8 mouse cellular contexts compared by ENCODE assay signal in the genomic region with DNA sequence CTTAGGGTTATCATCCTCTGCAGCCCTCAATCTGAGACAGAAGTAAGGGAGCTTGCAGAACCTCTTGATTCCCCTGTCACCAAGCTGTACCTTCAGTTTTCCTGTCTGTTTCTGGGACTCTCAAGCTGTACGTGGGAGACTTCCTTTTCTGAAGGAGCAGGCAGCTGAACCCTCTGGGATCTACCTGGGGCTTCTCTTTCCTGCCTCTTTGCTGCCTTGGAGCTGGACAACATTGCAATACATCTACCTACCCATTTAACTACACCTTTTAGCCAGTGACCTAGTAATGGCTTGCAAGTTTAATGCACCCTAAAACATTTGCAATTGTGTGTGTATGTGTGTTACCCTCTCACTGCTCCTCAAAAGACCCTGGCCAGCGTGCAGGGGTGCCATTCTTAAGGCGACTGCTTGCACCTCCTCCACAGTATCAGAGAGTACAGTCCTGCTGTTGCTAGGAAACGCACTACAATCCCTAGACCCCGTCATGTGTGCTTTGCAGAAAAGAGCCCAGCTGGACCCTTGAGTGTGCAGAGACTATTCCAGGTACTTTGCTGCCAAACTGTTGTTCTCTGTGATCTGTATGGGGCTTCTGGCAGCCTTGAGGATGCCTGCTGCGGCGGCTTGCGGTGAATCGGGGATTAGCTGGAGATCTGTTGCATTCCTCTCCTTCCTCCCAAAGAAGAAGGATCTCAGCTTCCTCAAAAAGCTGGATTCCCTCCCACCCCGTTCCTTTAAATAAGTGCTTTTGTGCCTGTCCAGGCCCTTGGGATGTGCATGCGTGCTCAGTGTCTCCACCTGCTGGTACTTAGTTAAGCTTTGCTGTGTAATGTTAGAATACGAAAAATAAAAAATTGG. TPM values are rescaled to one million over a fixed set of nuclear protein-coding genes. Genes with fewer than 3 reads are reported as not detected.
DNase-seq lines count a peak whose midpoint lies in the region; ATAC-seq lines count a peak whose summit lies in the region.

No protein-coding gene starts in this region.

- WGBS in hindbrain, embryonic 16.5 days: 9% methylated on average over 12 of the region's 12 CpGs

- H3K9ac ChIP-seq in hindbrain, embryonic 16.5 days (ENCODE audit: low read depth, low read length): peak overlapping the region; percentile 8

- no peak for ATAC-seq in CD4-positive, CD25-positive, alpha-beta regulatory T cell, adult 4 months
- ATAC-seq in hindbrain, embryonic 16.5 days: peak; percentile 96

- peaks cover 7% of the 10 kb centered on the region for H3K4me1 ChIP-seq in hindbrain, embryonic 16.5 days (ENCODE audit: control insufficient read depth, insufficient read depth, low read depth, low read length)

- no peaks in the 10 kb centered on the region for H3K27me3 ChIP-seq in hindbrain, embryonic 16.5 days (replicated peaks; ENCODE audit: control insufficient read depth, insufficient read depth, low read length)

- H3K4me3 ChIP-seq in hindbrain, embryonic 16.5 days (ENCODE audit: low read length): peak overlapping the region; percentile 14

- DNase-seq in CD4-positive, CD25-positive, alpha-beta regulatory T cell, adult 2 months (ENCODE audit: low read depth, low spot score): peak; percentile 19
- DNase-seq in cerebellum, postnatal 10 days: peak; percentile 77 to 89
- DNase-seq in frontal cortex, postnatal 14 days (ENCODE audit: low spot score in 2 of 2): peak; percentile 32 to 40
- DNase-seq in layer of hippocampus, postnatal 25 days (ENCODE audit: extremely low spot score in 1 of 2, low spot score in 1 of 2): peak; percentile 20 to 40
- peak; percentile 73 for DNase-seq in lung, postnatal 36 days
- peak; percentile 49 for DNase-seq in right cerebral cortex, postnatal 25 days

- peak overlapping the region; percentile 50 for H3K4me2 ChIP-seq in hindbrain, embryonic 16.5 days (ENCODE audit: low read length)

- no peaks in the 10 kb centered on the region for H3K9me3 ChIP-seq in hindbrain, embryonic 16.5 days (ENCODE audit: control insufficient read depth, low read length)

- 0 out of 2 replicates have a peak overlapping the region, but pooled peaks have one; percentile 2 for H3K27ac ChIP-seq in hindbrain, embryonic 16.5 days (ENCODE audit: low read depth, low read length)

- no peaks in the 10 kb centered on the region for H3K36me3 ChIP-seq in hindbrain, embryonic 16.5 days (ENCODE audit: control insufficient read depth, insufficient read depth, low read length)

RNA-seq across cellular contexts. Expression of gene Slc25a26, which starts 35.9 kb away (rescaled TPM):
- polyA plus RNA-seq in CD4-positive, CD25-positive, alpha-beta regulatory T cell, adult 4 months (2017; shearing (Covaris generic)): 1 to 10 TPM; 6.8 to 7.0 TPM
- polyA plus RNA-seq in hindbrain, embryonic 16.5 days (2015; fragmentation: Nextera tagmentation; extraction: Ambion mirVana): 9.4 and 11.9 TPM in 2 replicates
- total RNA-seq in layer of hippocampus, postnatal 25 days (2021): 10 to 100 TPM; 18.4 to 24.6 TPM

Comparison
In these comparisons a context has a peak if more than half of its experiments do, and no peak if none do; other contexts are left out.
1. DNase-seq: peak in every context shown above with its lines; median percentile 83 in cerebellum, postnatal 10 days; 73 in lung, postnatal 36 days; 49 in right cerebral cortex, postnatal 25 days; 36 in frontal cortex, postnatal 14 days; 30 in layer of hippocampus, postnatal 25 days; 19 in CD4-positive, CD25-positive, alpha-beta regulatory T cell, adult 2 months.